In genomic region chr16:97512347-97512751, GRCm38 (mm10) we compare ENCODE assay signal across 19 mouse cellular contexts. TPM values are rescaled to one million over a fixed set of nuclear protein-coding genes. Genes with fewer than 3 reads are reported as not detected.
DNase-seq lines count a peak whose midpoint lies in the region; ATAC-seq lines count a peak whose summit lies in the region.
"Had no signal": no experiment of that assay in that cellular context is flagged by ENCODE, and none has a peak within 500 bp of the region (broad histone marks: within the 10 kb centered on the region; RNA-seq: fewer than 3 reads in every experiment).

No protein-coding gene starts in this region.

- H3K4me2 ChIP-seq in kidney, embryonic 15.5 days = no peak overlapping the region
- H3K4me2 ChIP-seq in intestine, embryonic 16.5 days (ENCODE audit: low read depth, low read length) = no peak overlapping the region
- H3K4me2 ChIP-seq in stomach, embryonic 16.5 days (ENCODE audit: low read depth, low read length) = no peak overlapping the region
- H3K4me2 ChIP-seq: embryonic facial prominence, embryonic 12.5 days; hindbrain, embryonic 12.5 days; liver, embryonic 13.5 days had no signal

- H3K9me3 ChIP-seq in kidney, embryonic 15.5 days (replicated peaks) = no peaks in the 10 kb centered on the region
- no peaks in the 10 kb centered on the region for H3K9me3 ChIP-seq in intestine, embryonic 16.5 days (ENCODE audit: control insufficient read depth, low read length)
- no peaks in the 10 kb centered on the region for H3K9me3 ChIP-seq in stomach, embryonic 16.5 days (replicated peaks; ENCODE audit: control insufficient read depth, low read length)
- H3K9me3 ChIP-seq: embryonic facial prominence, embryonic 12.5 days; heart, embryonic 10.5 days; hindbrain, embryonic 12.5 days; liver, embryonic 13.5 days had no signal

- H3K4me1 ChIP-seq in kidney, embryonic 15.5 days = no peaks in the 10 kb centered on the region
- H3K4me1 ChIP-seq in intestine, embryonic 16.5 days (ENCODE audit: control insufficient read depth, insufficient read depth, low read length) = peaks cover 9% of the 10 kb centered on the region; the same call in 1 of the 2 replicates
- H3K4me1 ChIP-seq in stomach, embryonic 16.5 days (ENCODE audit: control insufficient read depth, insufficient read depth, low read length) = no peaks in the 10 kb centered on the region
- H3K4me1 ChIP-seq: embryonic facial prominence, embryonic 12.5 days; hindbrain, embryonic 12.5 days had no signal

- no peak overlapping the region for H3K9ac ChIP-seq in kidney, embryonic 15.5 days
- no peak overlapping the region for H3K9ac ChIP-seq in intestine, embryonic 16.5 days (ENCODE audit: low read depth, low read length)
- no peak overlapping the region for H3K9ac ChIP-seq in stomach, embryonic 16.5 days (ENCODE audit: low read length)
- H3K9ac ChIP-seq: embryonic facial prominence, embryonic 12.5 days; hindbrain, embryonic 12.5 days; liver, embryonic 13.5 days had no signal

- no peaks in the 10 kb centered on the region for H3K27me3 ChIP-seq in kidney, embryonic 15.5 days
- no peaks in the 10 kb centered on the region for H3K27me3 ChIP-seq in intestine, embryonic 16.5 days (replicated peaks; ENCODE audit: control insufficient read depth, insufficient read depth, low read length)
- no peaks in the 10 kb centered on the region for H3K27me3 ChIP-seq in stomach, embryonic 16.5 days (ENCODE audit: control insufficient read depth, insufficient read depth, low read length)
- H3K27me3 ChIP-seq: embryonic facial prominence, embryonic 12.5 days; hindbrain, embryonic 12.5 days; liver, embryonic 13.5 days had no signal

- no peak overlapping the region for H3K27ac ChIP-seq in kidney, embryonic 15.5 days
- no peak overlapping the region for H3K27ac ChIP-seq in intestine, embryonic 16.5 days (ENCODE audit: low read length)
- no peak overlapping the region for H3K27ac ChIP-seq in stomach, embryonic 16.5 days (ENCODE audit: low read length)
- H3K27ac ChIP-seq: embryonic facial prominence, embryonic 12.5 days; heart, embryonic 10.5 days; hindbrain, embryonic 12.5 days; liver, embryonic 13.5 days had no signal

- no peak for DNase-seq in kidney, adult 18-20 months
- DNase-seq in ES-CJ7 (ENCODE audit: low read depth, low spot score) = peak; percentile 45
- no peak for DNase-seq in layer of hippocampus, adult 18-20 months (ENCODE audit: low spot score in 2 of 2)
- DNase-seq in frontal cortex, postnatal 36 days (ENCODE audit: low spot score in 2 of 2) = no peak
- DNase-seq: adrenal gland, postnatal 10 days; cerebellum, postnatal 10 days; kidney, postnatal 10 days; liver, embryonic 13.5 days; right cerebral cortex, postnatal 25 days had no signal

- H3K4me3 ChIP-seq in kidney, embryonic 15.5 days (replicated peaks) = no peak overlapping the region
- H3K4me3 ChIP-seq in intestine, embryonic 16.5 days (ENCODE audit: low read length) = no peak overlapping the region
- no peak overlapping the region for H3K4me3 ChIP-seq in stomach, embryonic 16.5 days (replicated peaks; ENCODE audit: low read length)
- H3K4me3 ChIP-seq: embryonic facial prominence, embryonic 12.5 days; heart, embryonic 10.5 days; hindbrain, embryonic 12.5 days; liver, embryonic 13.5 days had no signal

- no peaks in the 10 kb centered on the region for H3K36me3 ChIP-seq in kidney, embryonic 15.5 days
- no peaks in the 10 kb centered on the region for H3K36me3 ChIP-seq in intestine, embryonic 16.5 days (ENCODE audit: control insufficient read depth, insufficient read depth, low read length)
- no peaks in the 10 kb centered on the region for H3K36me3 ChIP-seq in stomach, embryonic 16.5 days (ENCODE audit: control insufficient read depth, insufficient read depth, low read length)
- H3K36me3 ChIP-seq: embryonic facial prominence, embryonic 12.5 days; heart, embryonic 10.5 days; hindbrain, embryonic 12.5 days; liver, embryonic 13.5 days had no signal

- 94% methylated on average over 12 of the region's 12 CpGs for WGBS in kidney, embryonic 15.5 days
- WGBS in intestine, embryonic 16.5 days = 90% methylated on average over 12 of the region's 12 CpGs
- WGBS in stomach, embryonic 16.5 days = 88% methylated on average over 12 of the region's 12 CpGs

- ATAC-seq in kidney, embryonic 15.5 days (replicated peaks; ENCODE audit: low FRiP score) = 0 out of 2 replicates have a peak, but pooled peaks have one; percentile 15
- ATAC-seq in intestine, embryonic 16.5 days = peak; percentile 17; the same call in 1 of the 2 replicates
- 0 out of 2 replicates have a peak, but pooled peaks have one; percentile 18 for ATAC-seq in stomach, embryonic 16.5 days (ENCODE audit: insufficient read depth, low FRiP score)
- no peak for ATAC-seq in monocyte, adult 5-6 weeks (replicated peaks; ENCODE audit: insufficient number of reproducible peaks, low FRiP score, low TSS enrichment, poor library complexity, severe bottlenecking)

RNA-seq across cellular contexts. Expression of gene Fam3b, which starts 2.3 kb away (rescaled TPM):
- polyA plus RNA-seq in kidney, embryonic 15.5 days (2015; fragmentation: Nextera tagmentation; extraction: Ambion mirVana) = 0.23 TPM in 1 of 2 replicates, not detected in the other
- 1.3 and 1.7 TPM in 2 replicates for polyA plus RNA-seq in intestine, embryonic 16.5 days (2015; fragmentation: Nextera tagmentation; extraction: Ambion mirVana)
- 5.9 and 9.3 TPM in 2 replicates for polyA plus RNA-seq in stomach, embryonic 16.5 days (2015; fragmentation: Nextera tagmentation; extraction: Ambion mirVana)
- not detected for total RNA-seq in layer of hippocampus, adult 18-20 months (2021)
- 0.96 TPM in 1 of 3 replicates, not detected in the others for total RNA-seq in monocyte, adult 5-6 weeks (2017)
- total RNA-seq: layer of hippocampus, postnatal 25 days had no signal
- polyA plus RNA-seq: C2C12; embryonic facial prominence, embryonic 12.5 days; forebrain, embryonic 11.5 days; heart, embryonic 10.5 days; hindbrain, embryonic 12.5 days; liver, embryonic 13.5 days had no signal

RNA-seq across cellular contexts. Expression of gene Mx1, which starts 49.6 kb away (rescaled TPM):
- polyA plus RNA-seq in kidney, embryonic 15.5 days (2015; fragmentation: Nextera tagmentation; extraction: Ambion mirVana) = 0.39 and 0.43 TPM in 2 replicates
- 0.18 and 0.38 TPM in 2 replicates for polyA plus RNA-seq in intestine, embryonic 16.5 days (2015; fragmentation: Nextera tagmentation; extraction: Ambion mirVana)
- 0.21 and 0.31 TPM in 2 replicates for polyA plus RNA-seq in stomach, embryonic 16.5 days (2015; fragmentation: Nextera tagmentation; extraction: Ambion mirVana)
- total RNA-seq in layer of hippocampus, adult 18-20 months (2021) = under 1 TPM; 0.62 to 0.86 TPM
- 49.8 to 87.2 TPM (median 71.7 TPM) in 3 replicates for total RNA-seq in monocyte, adult 5-6 weeks (2017)
- polyA plus RNA-seq: forebrain, embryonic 11.5 days; heart, embryonic 10.5 days had no signal
